Mouse (Mus musculus) adrenal gland, postnatal 25 days (tissue): ENCODE measurements around the gene Rbsn. TPM values are rescaled to one million over a fixed set of nuclear protein-coding genes. Genes with fewer than 3 reads are reported as not detected.

Source experiments
- DNase-seq: peaks from one replicate; pipeline ENCODE4 v3.0.0; 2021; ENCODE audit warnings: mixed read lengths
- total RNA-seq: library from RNA; stranded (reverse); gene quantifications from 2 replicates; pipeline ENCODE4 v1.2.3, GENCODE M21; 2021

The Rbsn gene
- total RNA-seq, 1 experiment from 2014 or later: 19.9 TPM

GRCm38 (mm10) chr6:92176450-92176849, 38.3 kb downstream of the Rbsn start:
- no peak for DNase-seq

- DNase-seq: no peak
These were observed 52.0 kb downstream of the Rbsn start for GRCm38 (mm10) chr6:92162724-92163123.

GRCm38 (mm10) chr6:92158801-92159200, 55.9 kb downstream of the Rbsn start:
- no peak for DNase-seq

GRCm38 (mm10) chr6:92153774-92154173, 61.0 kb downstream of the Rbsn start:
- no peak for DNase-seq

GRCm38 (mm10) chr6:92145881-92146280, 68.8 kb downstream of the Rbsn start:
- no peak for DNase-seq

Other genes starting within 250 kb of the Rbsn start
- gene Fgd5, start 236.0 kb downstream of the Rbsn start, total RNA-seq: 14.5 and 15.1 TPM in 2 replicates
- gene Nr2c2, start 123.5 kb downstream of the Rbsn start, total RNA-seq: 44.1 and 49.9 TPM in 2 replicates
- gene Mrps25, start 30.9 kb downstream of the Rbsn start, total RNA-seq: 48.5 and 55.5 TPM in 2 replicates
- gene Trh, start 29.7 kb upstream of the Rbsn start, total RNA-seq: not detected in 2 replicates